Mouse (Mus musculus) CD4-positive, CD25-positive, alpha-beta regulatory T cell, adult 9 weeks (primary cell): ENCODE measurements around the gene Zdhhc7. TPM values are rescaled to one million over a fixed set of nuclear protein-coding genes. Genes with fewer than 3 reads are reported as not detected.

Experiments used
- polyA plus RNA-seq: library from polyadenylated mRNA; unstranded; fragments of 100-300 nt; shearing (Covaris generic); gene quantifications from one replicate; pipeline ENCODE4 v1.2.1, GENCODE M21; 2017

Zdhhc7 gene
- polyA plus RNA-seq: 3.7 TPM

GRCm38 (mm10) chr8:120101068-120101972, at the start of gene Zdhhc7:
Gene Zdhhc7 (minus strand): TSS chr8:120101482.

GRCm38 (mm10) chr8:120113758-120114255, 12.5 kb upstream of the Zdhhc7 start, which contains the start of gene 6430548M08Rik:
Gene 6430548M08Rik (plus strand): TSS chr8:120114152.

Other genes starting within 250 kb of the Zdhhc7 start
- 9.1 TPM for gene Klhl36, start 239.2 kb downstream of the Zdhhc7 start, polyA plus RNA-seq
- gene Usp10, start 191.1 kb downstream of the Zdhhc7 start, polyA plus RNA-seq: 112 TPM
- gene Gm20388, start 190.6 kb downstream of the Zdhhc7 start, polyA plus RNA-seq: 10.1 TPM
- gene Crispld2, start 109.0 kb downstream of the Zdhhc7 start, polyA plus RNA-seq: 0.12 TPM
- not detected for gene 6430548M08Rik, start 12.7 kb upstream of the Zdhhc7 start, polyA plus RNA-seq
- gene Fam92b, start 76.0 kb upstream of the Zdhhc7 start, polyA plus RNA-seq: not detected
- gene Gse1, start 127.0 kb upstream of the Zdhhc7 start, polyA plus RNA-seq: 16.3 TPM